In the genomic region with DNA sequence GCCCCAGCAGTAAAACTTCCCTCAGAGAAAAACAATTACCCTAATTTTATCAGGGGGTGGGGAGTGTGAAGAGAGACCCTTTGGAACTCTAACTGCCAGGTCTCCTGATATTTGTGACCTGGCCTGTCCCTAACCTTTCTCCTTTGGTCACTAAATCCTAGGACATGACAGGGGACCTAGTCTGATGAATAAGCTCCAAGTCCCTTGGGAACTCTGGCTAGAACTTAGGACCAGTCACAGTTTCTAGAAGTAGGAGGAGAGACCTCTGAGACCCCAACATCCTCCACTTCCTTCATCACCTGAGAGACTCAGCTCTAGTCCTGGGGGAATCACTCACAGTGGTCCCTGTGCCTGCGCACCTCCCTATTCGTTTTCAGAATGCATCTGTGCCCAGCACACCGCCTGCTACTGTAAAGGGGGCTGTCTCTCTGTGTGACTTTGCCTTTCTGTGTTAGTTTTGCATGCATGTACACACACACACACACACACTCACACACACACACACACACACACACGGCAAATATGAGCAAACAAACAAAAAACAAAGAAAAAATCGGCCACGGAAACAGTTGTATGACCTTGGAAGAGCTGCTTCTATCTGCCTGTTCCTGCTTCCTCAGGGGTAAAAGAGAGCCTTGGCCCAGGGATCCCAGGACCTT, we compare ENCODE assay signal across 9 mouse cellular contexts. TPM values are rescaled to one million over a fixed set of nuclear protein-coding genes. Genes with fewer than 3 reads are reported as not detected.
DNase-seq lines count a peak whose midpoint lies in the region; ATAC-seq and TF ChIP-seq lines count a peak whose summit lies in the region.
"Had no signal": no experiment of that assay in that cellular context is flagged by ENCODE, and none has a peak within 500 bp of the region (broad histone marks: within the 10 kb centered on the region; RNA-seq: fewer than 3 reads in every experiment).

No protein-coding gene starts in this region.

- 31% methylated on average over 6 of the region's 6 CpGs for WGBS in kidney, adult 2 months
- WGBS in hindbrain, embryonic 11.5 days, result 9% methylated on average over 6 of the region's 6 CpGs
- WGBS in midbrain, embryonic 11.5 days, result 9% methylated on average over 6 of the region's 6 CpGs

- peak overlapping the region; percentile 81 for H3K9ac ChIP-seq in hindbrain, embryonic 11.5 days (ENCODE audit: low read depth, low read length)
- H3K9ac ChIP-seq in midbrain, embryonic 11.5 days (ENCODE audit: low read length), result peak overlapping the region; percentile 92

- no peaks in the 10 kb centered on the region for H3K27me3 ChIP-seq in kidney, adult 2 months (replicated peaks; ENCODE audit: control insufficient read depth, insufficient read depth, low read length)
- H3K27me3 ChIP-seq in hindbrain, embryonic 11.5 days (ENCODE audit: control insufficient read depth, insufficient read depth, low read length), result 0 out of 2 replicates have a peak, but pooled peaks cover 2% of the 10 kb centered on the region
- H3K27me3 ChIP-seq in midbrain, embryonic 11.5 days (ENCODE audit: control insufficient read depth, insufficient read depth, low read length), result no peaks in the 10 kb centered on the region; the same call in 1 of the 2 replicates
- H3K27me3 ChIP-seq: Patski had no signal

- no peaks in the 10 kb centered on the region for H3K9me3 ChIP-seq in hindbrain, embryonic 11.5 days (ENCODE audit: control insufficient read depth, low read length)
- no peaks in the 10 kb centered on the region for H3K9me3 ChIP-seq in midbrain, embryonic 11.5 days (ENCODE audit: control insufficient read depth, low read length)

- TF ChIP-seq POLR2A in kidney, adult 2 months (IDR thresholded peaks at IDR 0.05; ENCODE audit: low read depth, low read length), result no peak

- H3K27ac ChIP-seq in kidney, adult 2 months (ENCODE audit: insufficient read depth, low read depth, low read length), result peak overlapping the region; percentile 72
- H3K27ac ChIP-seq in hindbrain, embryonic 11.5 days (ENCODE audit: low read depth, low read length), result peak overlapping the region; percentile 97
- peak overlapping the region; percentile 97 for H3K27ac ChIP-seq in midbrain, embryonic 11.5 days (ENCODE audit: low read depth, low read length)

- H3K36me3 ChIP-seq in kidney, adult 2 months (ENCODE audit: control insufficient read depth, insufficient read depth, low read length), result no peaks in the 10 kb centered on the region
- no peaks in the 10 kb centered on the region for H3K36me3 ChIP-seq in hindbrain, embryonic 11.5 days (ENCODE audit: control insufficient read depth, insufficient read depth, low read length)
- no peaks in the 10 kb centered on the region for H3K36me3 ChIP-seq in midbrain, embryonic 11.5 days (ENCODE audit: control insufficient read depth, insufficient read depth, low read length)

- peaks cover 10% of the 10 kb centered on the region for H3K4me1 ChIP-seq in kidney, adult 2 months (ENCODE audit: control insufficient read depth, insufficient read depth, low read length)
- H3K4me1 ChIP-seq in hindbrain, embryonic 11.5 days (replicated peaks; ENCODE audit: control insufficient read depth, insufficient read depth, low read length), result peaks cover 33% of the 10 kb centered on the region
- peaks cover 55% of the 10 kb centered on the region for H3K4me1 ChIP-seq in midbrain, embryonic 11.5 days (ENCODE audit: control insufficient read depth, insufficient read depth, low read length)

- TF ChIP-seq CTCF in kidney, adult 2 months (conservative IDR thresholded peaks at IDR 0.05; ENCODE audit: insufficient read depth, insufficient read length, low read depth, low read length), result no peak

- no peak for DNase-seq in kidney, adult 2 months
- no peak for DNase-seq in kidney, adult 9 months
- DNase-seq in embryo, embryonic 11 days, result peak; percentile 71
- peak; percentile 61 for DNase-seq in hindbrain, embryonic 11.5 days (ENCODE audit: low spot score)
- DNase-seq in midbrain, embryonic 11.5 days (ENCODE audit: low spot score, missing footprints), result peak; percentile 94
- DNase-seq in left cerebral cortex, adult 9 months (ENCODE audit: low spot score in 2 of 2), result no peak
- no peak for DNase-seq in gastrocnemius, postnatal 10 days
- no peak for DNase-seq in thymus, postnatal 14 days

- peak overlapping the region; percentile 56 for H3K4me2 ChIP-seq in hindbrain, embryonic 11.5 days (replicated peaks; ENCODE audit: low read depth, low read length)
- peak overlapping the region; percentile 65 for H3K4me2 ChIP-seq in midbrain, embryonic 11.5 days

- peak overlapping the region; percentile 66 for H3K4me3 ChIP-seq in kidney, adult 2 months (ENCODE audit: insufficient read depth, low read depth, low read length)
- H3K4me3 ChIP-seq in hindbrain, embryonic 11.5 days (ENCODE audit: low read depth, low read length), result peak overlapping the region; percentile 46
- H3K4me3 ChIP-seq in midbrain, embryonic 11.5 days (ENCODE audit: low read depth, low read length), result peak overlapping the region; percentile 55

- ATAC-seq in hindbrain, embryonic 11.5 days (ENCODE audit: low FRiP score), result no peak
- ATAC-seq in midbrain, embryonic 11.5 days (ENCODE audit: low FRiP score), result no peak

RNA-seq across cellular contexts. Expression of gene Smarcd3, which starts 18.8 kb away (rescaled TPM):
- polyA plus RNA-seq in kidney, adult 2 months (2012; rRNA removed), result 12.4 and 15.9 TPM in 2 replicates
- polyA plus RNA-seq in hindbrain, embryonic 11.5 days (2014; fragmentation: Nextera tagmentation; extraction: Ambion mirVana), result 42.3 and 45.9 TPM in 2 replicates
- polyA plus RNA-seq in midbrain, embryonic 11.5 days (2014; fragmentation: Nextera tagmentation; extraction: Ambion mirVana), result 56.8 and 60.2 TPM in 2 replicates
- 100 to 1,000 TPM; 122 to 132 TPM for total RNA-seq in gastrocnemius, postnatal 10 days (2021)

RNA-seq across cellular contexts. Expression of gene Chpf2, which starts 18.9 kb away (rescaled TPM):
- 20.2 and 27.5 TPM in 2 replicates for polyA plus RNA-seq in kidney, adult 2 months (2012; rRNA removed)
- 8.6 and 8.7 TPM in 2 replicates for polyA plus RNA-seq in hindbrain, embryonic 11.5 days (2014; fragmentation: Nextera tagmentation; extraction: Ambion mirVana)
- polyA plus RNA-seq in midbrain, embryonic 11.5 days (2014; fragmentation: Nextera tagmentation; extraction: Ambion mirVana), result 7.2 and 9.6 TPM in 2 replicates
- total RNA-seq in gastrocnemius, postnatal 10 days (2021), result 10 to 100 TPM; 19.6 to 29.4 TPM

RNA-seq across cellular contexts. Expression of gene Abcf2, which starts 28.2 kb away (rescaled TPM):
- 40.2 and 47.6 TPM in 2 replicates for polyA plus RNA-seq in kidney, adult 2 months (2012; rRNA removed)
- polyA plus RNA-seq in hindbrain, embryonic 11.5 days (2014; fragmentation: Nextera tagmentation; extraction: Ambion mirVana), result 121 and 136 TPM in 2 replicates
- polyA plus RNA-seq in midbrain, embryonic 11.5 days (2014; fragmentation: Nextera tagmentation; extraction: Ambion mirVana), result 143 and 147 TPM in 2 replicates
- 10 to 100 TPM; 66.4 to 74.0 TPM for total RNA-seq in gastrocnemius, postnatal 10 days (2021)

RNA-seq across cellular contexts. Expression of gene 4931409K22Rik, which starts 48.8 kb away (rescaled TPM):
- polyA plus RNA-seq in kidney, adult 2 months (2012; rRNA removed), result 0.10 and 0.14 TPM in 2 replicates
- 0.14 TPM in 1 of 2 replicates, not detected in the other for polyA plus RNA-seq in hindbrain, embryonic 11.5 days (2014; fragmentation: Nextera tagmentation; extraction: Ambion mirVana)
- not detected in 2 replicates for polyA plus RNA-seq in midbrain, embryonic 11.5 days (2014; fragmentation: Nextera tagmentation; extraction: Ambion mirVana)
- total RNA-seq in gastrocnemius, postnatal 10 days (2021), result not detected
- polyA plus RNA-seq: Patski had no signal

Comparison
In these comparisons a context has a peak if more than half of its experiments do, and no peak if none do; other contexts are left out.
1. DNase-seq: peak in embryo, embryonic 11 days (single experiment), hindbrain, embryonic 11.5 days (single experiment) and midbrain, embryonic 11.5 days (single experiment); none in kidney, adult 2 months (single experiment), kidney, adult 9 months (single experiment), left cerebral cortex, adult 9 months (0 of 2), gastrocnemius, postnatal 10 days (single experiment) and thymus, postnatal 14 days (single experiment).
2. Peak in every context shown above with its lines, with median percentiles within 50 percentile points of each other: H3K27ac ChIP-seq and H3K4me3 ChIP-seq.